Mouse (Mus musculus): ENCODE data around the gene Gm49337.

The Gm49337 gene

GRCm38 (mm10) chr4:116160769-116161168 lies 12.4 kb upstream of the Gm49337 start:
- DNase-seq (ENCODE audit: extremely low spot score, low read depth, low spot score) = no peak

- DNase-seq (ENCODE audit: extremely low spot score, low read depth, low spot score) = no peak
Observed at GRCm38 (mm10) chr4:116162142-116162541, 11.0 kb upstream of the Gm49337 start.

GRCm38 (mm10) chr4:116164759-116165554 lies 8.2 kb upstream of the Gm49337 start:
- DNase-seq (ENCODE audit: extremely low spot score, low read depth, low spot score) = no peak

GRCm38 (mm10) chr4:116165708-116166407 lies 7.3 kb upstream of the Gm49337 start:
- no peak for DNase-seq (ENCODE audit: extremely low spot score, low read depth, low spot score)

GRCm38 (mm10) chr4:116167404-116167803 lies 5.8 kb upstream of the Gm49337 start, which contains the start of gene Tspan1:
Gene Tspan1, minus strand, starts transcription at chr4:116167601.
- DNase-seq (ENCODE audit: extremely low spot score, low read depth, low spot score) = no peak

GRCm38 (mm10) chr4:116168617-116169352 lies 4.4 kb upstream of the Gm49337 start:
- no peak for DNase-seq (ENCODE audit: extremely low spot score, low read depth, low spot score)

DNA sequence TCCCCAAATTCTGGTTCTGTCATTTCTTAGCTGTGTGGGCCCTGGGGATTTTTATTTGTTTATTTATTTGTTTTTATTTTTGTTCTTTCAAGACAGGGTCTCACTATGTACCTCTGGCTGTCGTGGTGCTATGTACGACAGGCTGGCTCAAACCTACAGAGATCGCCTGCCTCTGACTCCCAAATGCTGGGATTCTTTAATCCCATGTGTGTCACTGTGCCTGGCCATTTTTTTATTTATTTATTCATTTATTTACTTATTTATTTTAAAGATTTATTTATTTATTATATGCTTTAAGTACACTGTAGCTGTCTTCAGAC lies 3.9 kb upstream of the Gm49337 start:
- no peak for DNase-seq (ENCODE audit: extremely low spot score, low read depth, low spot score)

DNA sequence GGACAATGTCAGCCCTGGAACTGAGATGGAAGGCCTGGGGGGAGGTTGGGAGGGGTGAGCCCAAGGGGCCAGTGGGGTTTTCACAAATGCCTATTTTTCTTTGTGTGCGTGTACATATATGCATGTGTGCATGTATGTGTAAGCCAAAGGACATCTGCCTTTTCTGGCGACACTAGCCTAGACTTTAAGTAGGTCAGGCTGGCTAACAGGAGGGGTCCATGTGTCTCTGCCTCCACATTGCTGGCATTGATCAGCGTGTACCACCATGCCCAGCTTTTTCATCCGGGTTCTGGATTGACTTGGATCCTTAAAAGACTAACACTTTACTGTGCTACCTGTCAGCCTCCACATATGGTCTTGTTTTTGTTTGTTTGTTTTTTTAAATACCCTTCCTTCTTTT lies 568 bp downstream of the Gm49337 start:
- DNase-seq (ENCODE audit: extremely low spot score, low read depth, low spot score) = no peak

DNA sequence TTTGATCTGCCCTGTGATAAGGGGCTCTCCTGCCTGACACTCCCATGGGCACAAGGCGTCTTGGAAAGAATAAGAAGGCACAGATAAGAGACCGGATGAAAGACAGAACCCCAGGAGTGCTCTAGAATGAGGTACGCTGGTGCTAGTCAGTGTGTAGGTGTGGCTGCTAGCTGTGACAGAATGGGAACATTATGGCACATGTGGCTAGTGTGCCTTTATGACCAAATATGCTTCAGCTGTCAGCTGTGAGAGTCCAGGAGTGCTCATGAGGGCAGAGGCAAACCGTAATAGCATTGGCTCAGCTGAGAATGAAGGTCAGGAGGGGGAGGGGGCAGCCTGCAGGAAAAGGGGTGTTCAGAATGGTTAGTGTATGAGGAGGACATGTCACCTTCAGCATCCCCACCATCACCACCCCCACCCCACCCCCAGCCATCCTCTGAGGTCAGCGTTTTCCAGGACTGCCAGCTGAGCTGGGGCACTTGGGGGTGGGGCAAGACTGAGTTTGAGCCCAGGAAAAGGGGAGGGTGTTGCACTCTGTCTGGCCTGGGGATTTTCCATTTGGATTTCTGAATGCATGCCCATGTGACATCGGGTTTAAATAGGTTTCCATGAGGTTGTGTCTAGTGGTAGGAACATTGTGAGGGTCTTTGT lies 1.4 kb downstream of the Gm49337 start:
- DNase-seq (ENCODE audit: extremely low spot score, low read depth, low spot score) = no peak

DNA sequence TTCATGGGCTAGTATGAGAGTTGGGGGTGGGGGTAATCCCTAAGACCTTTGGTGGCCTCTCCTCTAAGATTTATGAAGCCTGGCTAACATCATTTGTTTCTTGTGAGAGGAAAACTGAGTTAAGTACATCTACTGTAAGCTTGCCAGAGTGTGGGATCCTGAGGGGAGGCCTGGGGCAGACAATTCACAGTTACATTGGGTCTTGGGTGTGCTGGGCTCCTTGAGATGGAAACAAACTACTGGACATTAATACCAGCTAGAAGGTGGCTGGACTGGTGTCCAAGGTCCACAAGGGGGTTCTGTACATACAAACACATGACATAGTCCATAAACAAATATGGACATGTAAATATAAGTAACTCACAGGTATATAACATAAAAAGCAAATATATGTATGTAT lies 2.0 kb downstream of the Gm49337 start:
- DNase-seq (ENCODE audit: extremely low spot score, low read depth, low spot score) = no peak

DNA sequence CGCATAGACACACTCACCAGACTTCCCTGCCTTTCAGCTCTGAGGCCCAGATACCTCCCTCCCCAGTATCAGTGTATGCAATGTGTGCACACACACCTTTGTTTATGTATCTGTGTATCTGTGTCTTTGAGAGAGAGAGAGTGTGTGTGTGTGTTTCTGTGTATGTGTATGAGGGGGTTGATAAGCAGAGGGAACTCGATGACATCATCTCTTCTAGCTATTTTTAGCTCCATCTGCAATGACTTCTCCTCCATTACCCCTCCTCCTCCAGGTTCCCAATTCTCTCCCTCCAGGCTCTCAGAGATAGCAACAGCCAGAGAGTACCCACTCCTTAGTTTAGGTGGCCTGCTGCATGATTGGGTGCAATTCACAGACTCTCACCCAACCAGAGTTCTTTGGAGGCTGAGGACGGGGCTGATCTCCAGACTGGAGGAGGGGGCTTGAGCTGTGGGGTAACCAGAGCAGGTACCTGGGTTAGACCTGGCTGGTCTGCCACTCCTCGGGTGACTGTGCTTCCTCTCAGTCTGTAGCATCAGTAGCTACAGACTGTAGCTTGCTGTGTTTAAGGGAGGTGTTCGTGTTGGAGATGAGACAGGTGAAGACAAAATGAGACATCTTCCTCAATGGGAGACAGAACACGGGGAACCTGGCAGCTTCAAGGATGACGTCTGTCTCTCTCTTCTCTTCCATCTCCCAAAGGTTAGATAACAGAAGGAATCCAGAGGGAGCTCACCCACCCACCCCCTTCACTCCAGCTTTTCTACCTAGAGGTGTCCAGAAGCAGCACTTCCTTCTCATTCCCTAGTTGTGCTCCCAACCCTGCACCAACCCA lies 2.7 kb downstream of the Gm49337 start:
- DNase-seq (ENCODE audit: extremely low spot score, low read depth, low spot score) = no peak

- no peak for DNase-seq (ENCODE audit: extremely low spot score, low read depth, low spot score)
Observed at GRCm38 (mm10) chr4:116176543-116176988, 3.4 kb downstream of the Gm49337 start.

DNA sequence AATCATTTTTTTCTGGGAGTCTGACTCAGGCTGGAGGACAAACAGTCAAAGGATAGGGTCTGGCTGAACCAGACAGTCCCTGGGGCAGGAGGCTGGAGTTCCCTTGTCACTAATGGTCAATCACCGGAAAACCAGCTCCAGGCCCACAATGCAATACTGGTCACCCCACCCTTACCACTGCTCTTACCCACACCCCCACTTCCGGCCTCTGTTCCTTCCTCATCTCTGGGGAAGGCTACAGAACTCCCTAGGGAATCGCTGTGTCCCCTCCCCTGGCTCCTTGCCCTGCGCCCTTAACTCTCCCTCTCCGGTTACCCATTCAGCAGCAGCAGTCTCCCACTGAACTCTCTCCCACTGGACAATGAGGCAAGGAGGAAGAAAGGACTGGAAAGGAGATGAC lies 4.0 kb downstream of the Gm49337 start:
- DNase-seq (ENCODE audit: extremely low spot score, low read depth, low spot score) = no peak

- DNase-seq (ENCODE audit: extremely low spot score, low read depth, low spot score) = no peak
Observed at GRCm38 (mm10) chr4:116182079-116182478, 8.9 kb downstream of the Gm49337 start.

GRCm38 (mm10) chr4:116182745-116183144 lies 9.6 kb downstream of the Gm49337 start:
- no peak for DNase-seq (ENCODE audit: extremely low spot score, low read depth, low spot score)

DNA sequence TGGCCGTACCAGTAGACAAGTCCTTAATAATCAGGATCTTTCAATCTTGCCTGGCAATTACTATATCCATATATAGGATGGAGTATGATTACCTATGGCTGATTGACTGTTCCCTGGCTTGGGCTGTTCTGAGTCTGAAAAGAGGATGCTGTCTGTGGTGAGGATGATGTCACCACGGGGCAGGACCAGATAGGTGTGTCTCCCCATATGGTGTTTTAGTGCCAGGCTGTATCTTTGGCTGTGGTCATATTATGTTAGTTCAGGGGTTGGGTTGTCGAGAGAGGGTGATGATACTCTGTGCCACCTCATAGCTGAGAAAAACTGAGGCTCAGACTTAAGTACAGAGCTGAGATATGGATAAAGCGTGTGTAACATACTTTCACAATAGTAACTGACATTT lies 11.9 kb downstream of the Gm49337 start:
- no peak for DNase-seq (ENCODE audit: extremely low spot score, low read depth, low spot score)

DNA sequence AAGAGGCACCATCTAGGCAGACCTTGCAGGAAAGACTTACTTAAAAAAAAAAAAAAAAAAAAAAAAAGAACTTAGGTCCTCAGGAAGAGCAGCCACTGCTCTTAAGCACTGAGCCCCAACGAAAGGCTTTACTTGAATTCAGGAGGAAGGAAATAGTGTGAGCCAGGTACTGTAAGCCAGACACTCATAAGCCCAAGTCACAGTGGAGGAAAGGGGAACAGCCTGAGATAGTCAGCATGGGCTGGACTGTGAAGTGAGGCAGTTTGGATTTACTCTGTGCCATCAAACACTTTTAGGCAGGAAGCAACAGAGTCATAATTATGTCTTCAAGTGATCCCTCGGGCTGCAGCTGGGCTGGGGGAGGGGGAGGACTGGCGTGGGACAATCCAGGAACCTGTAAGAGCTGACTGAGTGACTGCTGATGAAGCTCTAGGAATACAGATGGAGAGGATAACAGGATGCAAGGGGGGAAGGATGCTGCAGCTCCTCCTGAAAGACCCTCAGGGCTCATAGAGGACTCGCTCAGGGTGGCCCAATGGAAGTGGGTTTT lies 19.2 kb downstream of the Gm49337 start:
- DNase-seq (ENCODE audit: extremely low spot score, low read depth, low spot score) = no peak

DNA sequence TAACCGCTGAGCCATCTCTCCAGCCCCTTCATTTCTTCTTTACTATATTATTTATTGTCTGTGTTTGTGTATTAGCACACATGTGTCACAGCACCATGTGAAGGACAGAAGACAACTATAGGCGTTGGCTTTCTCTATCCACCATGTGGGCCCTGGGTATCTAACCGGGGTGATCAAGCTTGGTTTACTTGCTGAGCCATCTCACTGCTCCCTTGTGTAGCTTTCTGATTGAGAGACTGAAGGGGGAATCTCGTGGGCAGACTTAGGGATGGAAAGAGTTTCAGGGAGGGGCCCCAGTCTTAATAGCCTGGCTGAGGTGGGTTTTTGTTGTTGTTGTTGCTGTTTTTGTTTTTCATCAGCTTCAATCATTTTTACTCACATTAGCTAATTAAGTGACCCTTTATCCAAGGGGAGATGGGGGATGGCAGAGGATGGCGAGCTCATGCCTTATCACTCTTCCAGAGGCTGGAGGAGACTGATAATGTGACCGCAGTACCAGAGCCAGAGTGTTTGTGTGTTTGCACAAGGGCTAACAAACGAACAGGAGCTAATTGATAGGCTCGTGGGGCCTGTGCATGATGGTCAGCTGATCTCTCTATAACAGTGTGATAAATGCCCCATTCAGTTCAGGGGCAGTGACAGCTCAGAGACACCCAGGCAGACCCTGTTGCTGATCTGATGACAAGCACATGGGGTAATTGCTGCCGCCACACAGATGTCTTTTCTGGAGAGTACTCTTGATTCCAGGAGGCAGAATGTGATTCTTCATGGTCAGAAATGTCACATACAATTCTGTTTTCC lies 20.6 kb downstream of the Gm49337 start:
- DNase-seq (ENCODE audit: extremely low spot score, low read depth, low spot score) = no peak

- DNase-seq (ENCODE audit: extremely low spot score, low read depth, low spot score) = no peak
Observed at GRCm38 (mm10) chr4:116198422-116198821, 25.2 kb downstream of the Gm49337 start.
